In genomic region chr8:71463188-71464033, GRCm38 (mm10) we compare ENCODE assay signal across 7 mouse cellular contexts. TPM values are rescaled to one million over a fixed set of nuclear protein-coding genes. Genes with fewer than 3 reads are reported as not detected.
DNase-seq lines count a peak whose midpoint lies in the region; ATAC-seq and TF ChIP-seq lines count a peak whose summit lies in the region.

Gene Abhd8 (minus strand): TSS chr8:71463655.

- peak; percentile 99 for DNase-seq in adrenal gland, adult 2 months
- DNase-seq in embryo, embryonic 11.5 days (ENCODE audit: low read depth, low spot score) = peak; percentile 94
- peak; percentile 93 to 97 for DNase-seq in gastrocnemius, postnatal 4 days (ENCODE audit: low spot score in 2 of 2)
- DNase-seq in left cerebral cortex, postnatal 4 days = peak; percentile 98

- intact Hi-C loops in left cerebral cortex, postnatal 4 days (cut with DNase I) = no loop called here

- peaks cover 5% of the 10 kb centered on the region; the same call in 1 of the 2 replicates for H3K4me1 ChIP-seq in intestine, postnatal 0 days (replicated peaks; ENCODE audit: control insufficient read depth, insufficient read depth, low read length)
- peaks cover 37% of the 10 kb centered on the region for H3K4me1 ChIP-seq in midbrain, embryonic 12.5 days
- peaks cover 11% of the 10 kb centered on the region for H3K4me1 ChIP-seq in small intestine, adult 2 months (ENCODE audit: control insufficient read depth, insufficient read depth, insufficient read length, low read length)

- peak within 1 kb of the TSS; percentile 91 for H3K4me2 ChIP-seq in intestine, postnatal 0 days (replicated peaks; ENCODE audit: low read depth)
- H3K4me2 ChIP-seq in midbrain, embryonic 12.5 days (replicated peaks) = peak within 1 kb of the TSS; percentile 90

- H3K4me3 ChIP-seq in intestine, postnatal 0 days (ENCODE audit: low read depth, low read length) = peak within 1 kb of the TSS; percentile 65
- peak within 1 kb of the TSS; percentile 84 for H3K4me3 ChIP-seq in midbrain, embryonic 12.5 days
- peak within 1 kb of the TSS; percentile 80 for H3K4me3 ChIP-seq in small intestine, adult 2 months (ENCODE audit: low read depth, low read length)

- H3K36me3 ChIP-seq in intestine, postnatal 0 days (ENCODE audit: control insufficient read depth, insufficient read depth) = no peaks in the 10 kb centered on the region; the same call in 1 of the 2 replicates
- H3K36me3 ChIP-seq in midbrain, embryonic 12.5 days = peaks cover 35% of the 10 kb centered on the region
- no peaks in the 10 kb centered on the region for H3K36me3 ChIP-seq in small intestine, adult 2 months (ENCODE audit: control insufficient read depth, insufficient read depth, low read length)

- H3K27me3 ChIP-seq in intestine, postnatal 0 days (replicated peaks; ENCODE audit: control insufficient read depth, insufficient read depth, low read length) = no peaks in the 10 kb centered on the region
- no peaks in the 10 kb centered on the region for H3K27me3 ChIP-seq in midbrain, embryonic 12.5 days
- no peaks in the 10 kb centered on the region for H3K27me3 ChIP-seq in small intestine, adult 2 months (ENCODE audit: control insufficient read depth, insufficient read depth, low read length)

- under 1% methylated on average over 53 of the region's 55 CpGs for WGBS in intestine, postnatal 0 days
- 1% methylated on average over 52 of the region's 55 CpGs for WGBS in midbrain, embryonic 12.5 days
- WGBS in small intestine, adult 2 months = under 1% methylated on average over 55 of the region's 55 CpGs

- 0 out of 2 replicates have a peak, but pooled peaks have one; percentile 24 for TF ChIP-seq CTCF in intestine, postnatal 0 days (IDR thresholded peaks at IDR 0.05; ENCODE audit: low read depth)
- no peak for TF ChIP-seq CTCF in small intestine, adult 2 months (IDR thresholded peaks at IDR 0.05; ENCODE audit: extremely low read depth, insufficient read length, insufficient replicate concordance, low read depth, low read length)

- H3K27ac ChIP-seq in intestine, postnatal 0 days (ENCODE audit: low read depth, low read length) = peak within 1 kb of the TSS; percentile 62
- H3K27ac ChIP-seq in midbrain, embryonic 12.5 days (replicated peaks) = peak within 1 kb of the TSS; percentile 74
- peak within 1 kb of the TSS; percentile 54 for H3K27ac ChIP-seq in small intestine, adult 2 months (ENCODE audit: insufficient read depth, low read depth, low read length)

- TF ChIP-seq POLR2A in small intestine, adult 2 months (IDR thresholded peaks at IDR 0.05; ENCODE audit: low read depth, low read length) = no peak

- H3K9ac ChIP-seq in intestine, postnatal 0 days (ENCODE audit: low read depth, low read length) = peak within 1 kb of the TSS; percentile 49
- H3K9ac ChIP-seq in midbrain, embryonic 12.5 days (replicated peaks) = peak within 1 kb of the TSS; percentile 91

- ATAC-seq in intestine, postnatal 0 days = peak; percentile 47
- ATAC-seq in midbrain, embryonic 12.5 days (ENCODE audit: low FRiP score, low read depth) = peak; percentile 83

- no peaks in the 10 kb centered on the region for H3K9me3 ChIP-seq in intestine, postnatal 0 days (ENCODE audit: control insufficient read depth)
- H3K9me3 ChIP-seq in midbrain, embryonic 12.5 days = no peaks in the 10 kb centered on the region

RNA-seq across cellular contexts. Expression of gene Abhd8, which starts in this region (rescaled TPM):
- 10 to 100 TPM; 52.1 to 64.4 TPM for total RNA-seq in adrenal gland, adult 2 months (2021)
- polyA plus RNA-seq in adrenal gland, adult 2 months (2012; rRNA removed) = 220 and 223 TPM in 2 replicates
- total RNA-seq in gastrocnemius, postnatal 4 days (2021) = 10 to 100 TPM; 47.1 to 47.3 TPM
- 15.2 and 15.9 TPM in 2 replicates for polyA plus RNA-seq in intestine, postnatal 0 days (2015; fragmentation: Nextera tagmentation; extraction: Ambion mirVana)
- total RNA-seq in left cerebral cortex, postnatal 4 days (2021) = 100 to 1,000 TPM; 113 to 121 TPM
- 109 and 111 TPM in 2 replicates for polyA plus RNA-seq in midbrain, embryonic 12.5 days (2016; fragmentation: Nextera tagmentation; extraction: Ambion mirVana)
- 17.4 and 26.5 TPM in 2 replicates for polyA plus RNA-seq in small intestine, adult 2 months (2012; rRNA removed)

Comparison
In these comparisons a context has a peak if more than half of its experiments do, and no peak if none do; other contexts are left out.
1. Peak in every context shown above with its lines: DNase-seq, ATAC-seq, H3K4me3 ChIP-seq and H3K27ac ChIP-seq.